Mouse (Mus musculus) kidney, postnatal 14 days (tissue): Measurements from ENCODE around the gene Lyrm9.
"Not testable (repeated sequence)": the region's sequence is repeated elsewhere in the genome, so short reads cannot be mapped to it uniquely, and the experiment has no call there.

ENCODE experiments used
- DNase-seq: peaks from one replicate; pipeline ENCODE4 v3.0.0; 2022; ENCODE audit warnings: mixed read lengths

The Lyrm9 gene

DNA sequence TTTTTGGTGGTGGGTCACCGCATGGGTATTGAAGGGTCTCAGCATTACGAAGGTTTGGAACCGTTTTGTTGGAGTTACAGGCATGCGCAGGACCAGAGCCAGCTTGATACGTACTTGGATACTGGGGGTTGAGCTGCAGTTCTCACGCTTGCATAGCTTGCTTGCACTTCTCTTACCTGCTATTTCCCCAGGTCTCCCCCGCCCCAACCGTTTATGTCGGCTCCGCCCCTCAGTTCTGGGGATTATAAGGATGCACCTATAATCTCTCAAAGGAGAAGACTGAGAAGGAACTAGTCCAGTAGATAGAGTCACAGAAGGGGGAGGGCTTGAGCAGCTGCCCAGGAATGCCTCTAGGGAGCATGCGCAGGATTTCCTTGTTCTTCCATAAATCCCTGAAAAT lies 26.1 kb downstream of the Lyrm9 start:
- DNase-seq = no peak

DNA sequence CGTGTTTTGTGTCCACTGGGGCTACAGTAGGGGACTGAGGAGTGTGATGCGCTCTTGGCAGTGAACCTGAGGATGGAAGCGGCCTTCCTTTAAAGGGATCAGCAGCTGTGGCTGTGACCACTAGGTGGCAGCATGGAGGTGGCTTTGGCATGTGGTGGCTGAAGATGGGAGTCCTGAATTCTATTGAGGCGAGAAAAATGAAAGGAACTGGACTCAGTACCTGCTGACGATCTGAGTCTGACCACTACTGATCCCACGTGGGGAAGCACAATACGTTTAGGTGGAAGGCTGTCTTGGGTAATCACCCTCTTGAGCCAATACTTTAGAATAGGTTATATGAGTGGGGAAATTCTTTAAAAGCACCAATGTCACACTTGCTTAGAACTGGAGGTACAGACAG lies 29.9 kb downstream of the Lyrm9 start:
- peak; percentile 83 for DNase-seq

DNA sequence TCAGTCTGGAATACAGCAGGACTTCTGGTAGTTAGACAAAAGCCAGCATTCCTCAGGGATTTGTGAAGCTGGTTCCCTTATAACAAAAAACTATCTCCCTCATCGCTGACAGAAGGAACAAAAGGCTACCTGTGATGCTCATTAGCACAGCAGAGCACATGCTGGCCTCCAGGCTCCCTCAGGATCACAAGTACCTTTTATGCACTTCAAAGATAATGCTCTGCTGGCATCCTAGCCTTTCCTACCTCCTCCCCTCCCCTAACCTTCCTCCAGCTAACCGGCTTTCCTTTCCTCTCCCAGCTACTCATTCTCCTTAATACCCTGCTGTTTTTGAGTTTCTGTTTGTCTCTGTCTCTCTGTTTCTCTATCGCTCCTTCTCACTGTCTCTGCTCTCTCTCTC lies 31.2 kb downstream of the Lyrm9 start:
- DNase-seq = no peak

DNA sequence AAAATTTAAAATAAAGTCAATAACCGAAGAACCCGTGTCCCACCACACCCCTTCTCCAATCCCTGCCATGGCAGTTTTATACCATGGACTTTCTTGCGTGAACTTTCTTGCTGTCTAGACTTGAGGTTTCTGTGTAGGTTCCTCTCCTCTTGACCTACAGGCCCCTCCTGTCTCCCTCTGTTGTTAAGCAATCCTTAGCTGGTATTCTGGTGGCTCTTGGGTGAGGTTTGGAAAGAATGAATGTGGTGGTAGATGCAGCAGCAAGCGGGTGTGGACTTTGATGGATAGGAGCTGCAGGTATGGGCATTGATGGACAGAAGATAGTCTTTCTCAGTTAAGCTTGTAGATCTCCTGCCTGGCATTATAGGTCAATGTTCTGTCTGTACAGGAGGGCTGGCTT lies 37.5 kb downstream of the Lyrm9 start:
- no peak for DNase-seq

DNA sequence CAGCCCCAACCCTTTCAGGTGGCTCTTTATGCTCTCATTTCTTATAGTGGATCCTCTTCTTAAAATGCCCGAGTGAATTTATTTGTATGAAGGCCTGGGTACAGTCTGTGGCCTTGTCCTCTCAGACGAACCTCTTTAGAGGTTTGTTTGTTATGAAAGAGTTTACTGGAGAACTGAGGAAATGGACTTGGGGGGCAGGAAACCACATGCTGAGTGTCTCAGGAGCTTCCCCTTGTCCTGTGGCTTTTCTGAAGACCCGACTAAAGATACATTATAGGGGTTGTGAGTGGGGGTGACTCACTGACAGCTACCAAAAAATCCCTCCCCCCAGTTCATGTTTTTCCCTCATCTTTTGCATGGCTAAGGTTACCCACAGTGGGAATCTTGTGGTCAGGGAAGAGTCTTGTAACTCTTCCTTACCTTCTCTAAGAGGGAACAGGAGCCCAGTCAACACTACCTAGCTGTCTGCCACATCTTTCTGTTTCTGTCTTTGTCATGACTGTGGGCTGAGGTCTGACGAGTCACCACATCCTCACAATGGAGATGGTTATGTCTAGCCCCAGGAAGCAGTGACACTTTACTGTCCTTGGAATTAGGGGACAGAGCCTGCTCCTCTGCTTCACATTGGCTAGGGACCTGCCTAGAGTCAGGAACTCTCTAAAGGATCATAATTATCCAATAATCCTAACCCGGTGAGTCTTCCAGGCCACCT lies 38.3 kb downstream of the Lyrm9 start:
- DNase-seq = no peak

DNA sequence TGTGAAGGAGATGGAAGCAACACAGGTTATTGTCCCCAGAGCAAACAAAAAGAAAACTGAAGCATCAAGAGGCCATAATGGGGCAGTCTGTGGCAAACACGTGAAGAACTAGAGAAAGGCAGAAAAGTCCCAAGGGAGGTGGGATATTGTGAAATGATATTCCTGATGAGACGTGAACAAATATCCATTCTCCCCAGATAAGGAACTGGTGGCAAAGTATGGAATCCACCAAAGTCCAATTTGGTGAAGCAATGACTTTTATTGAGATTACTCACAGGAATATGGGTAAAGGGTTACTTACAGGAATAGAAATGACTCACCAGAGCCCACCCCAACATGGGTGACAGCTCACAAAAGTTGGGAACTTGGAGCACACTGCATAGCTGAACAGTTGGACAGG lies 38.9 kb downstream of the Lyrm9 start:
- DNase-seq = no peak

DNA sequence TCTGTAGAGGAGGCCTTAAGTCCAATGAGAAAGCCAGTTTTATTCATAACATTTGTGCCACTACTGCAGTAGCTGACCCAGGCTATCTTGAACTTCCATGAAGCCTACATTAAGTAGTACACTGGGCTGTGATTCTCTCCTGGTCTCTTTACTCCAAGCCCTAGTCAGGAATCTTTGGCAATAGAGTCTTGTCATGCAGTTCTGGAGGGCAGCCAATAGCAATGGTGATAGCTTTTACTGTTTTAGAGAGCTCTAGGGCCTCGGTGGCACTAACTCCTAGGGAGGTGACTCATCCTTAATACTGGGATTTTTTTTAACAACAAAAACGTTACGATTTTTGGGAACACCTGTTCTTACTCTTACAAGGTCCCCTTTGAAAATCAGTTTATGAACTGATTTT lies 40.1 kb downstream of the Lyrm9 start:
- DNase-seq = no peak

DNA sequence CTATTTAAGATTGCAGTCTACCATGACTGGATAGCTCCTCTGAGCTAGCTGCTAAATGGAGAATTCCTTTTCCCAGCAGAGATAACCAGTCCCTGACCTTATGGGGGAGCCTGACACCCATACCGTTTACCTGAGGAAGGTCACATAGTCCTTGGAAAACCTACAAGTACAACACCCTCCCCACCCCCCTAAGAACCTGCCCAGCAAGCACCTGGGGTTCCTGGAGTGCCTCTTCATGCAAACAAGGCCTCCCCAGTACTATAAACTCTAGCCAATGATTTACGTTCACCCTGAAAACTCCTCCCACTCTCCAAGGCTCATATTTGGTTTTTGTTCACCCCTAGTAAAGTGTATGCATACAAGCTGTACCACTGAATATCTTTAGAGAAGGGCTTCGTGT lies 41.3 kb downstream of the Lyrm9 start:
- DNase-seq = no peak

DNA sequence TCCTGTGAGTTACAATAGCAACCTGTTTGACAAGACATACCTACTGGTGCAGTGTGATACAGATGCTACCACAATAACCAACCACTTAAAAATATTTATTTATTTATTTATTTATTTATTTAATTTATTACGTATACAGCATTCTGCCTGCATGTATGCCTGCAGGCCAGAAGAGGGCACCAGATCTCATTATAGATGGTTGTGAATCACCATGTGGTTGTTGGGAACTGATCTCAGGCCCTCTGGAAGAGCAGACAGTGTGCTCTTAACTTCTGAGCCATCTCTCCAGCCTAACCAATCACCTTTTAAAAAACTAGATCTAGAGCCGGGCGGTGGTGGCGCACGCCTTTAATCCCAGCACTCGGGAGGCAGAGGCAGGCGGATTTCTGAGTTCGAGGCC lies 42.8 kb downstream of the Lyrm9 start:
- not testable (repeated sequence) for DNase-seq

DNA sequence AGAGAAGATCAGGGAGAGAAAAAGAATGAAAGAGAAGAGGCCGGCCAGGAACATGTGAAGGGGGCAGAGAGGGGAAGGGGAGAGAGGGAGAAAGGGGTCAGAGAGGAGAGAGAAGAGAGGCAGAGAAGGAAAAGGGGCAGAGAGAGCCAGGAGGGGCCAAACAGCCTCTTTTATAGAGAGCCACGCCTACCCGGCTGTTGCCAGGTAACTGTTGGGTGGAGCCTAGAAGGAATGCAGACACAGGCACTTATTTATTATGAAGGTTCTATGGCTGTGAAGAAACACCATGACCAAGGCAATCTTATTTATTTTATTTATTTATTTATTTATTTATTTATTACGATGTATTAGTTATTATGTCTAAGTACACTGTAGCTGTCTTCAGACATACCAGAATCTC lies 44.5 kb downstream of the Lyrm9 start:
- DNase-seq = no peak

DNA sequence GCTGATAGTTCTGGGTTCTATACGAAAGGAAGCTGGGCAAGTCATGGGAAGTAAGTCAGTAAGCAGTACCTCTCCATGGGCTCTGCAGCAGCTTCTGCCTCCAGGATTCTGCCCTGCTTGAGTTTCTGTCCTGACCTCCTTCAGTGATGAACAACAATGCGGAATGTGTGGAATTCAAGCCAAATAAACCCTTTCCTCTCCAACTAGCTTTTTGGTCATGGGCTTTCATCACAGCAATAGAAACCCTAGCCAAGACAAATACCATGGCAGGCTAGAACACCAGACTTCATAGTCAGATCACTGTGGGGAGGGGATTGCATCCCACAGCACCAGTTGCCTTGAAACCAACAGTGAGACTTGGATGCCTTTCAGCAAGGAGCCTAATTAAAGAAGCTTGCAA lies 46.4 kb downstream of the Lyrm9 start:
- DNase-seq = no peak

DNA sequence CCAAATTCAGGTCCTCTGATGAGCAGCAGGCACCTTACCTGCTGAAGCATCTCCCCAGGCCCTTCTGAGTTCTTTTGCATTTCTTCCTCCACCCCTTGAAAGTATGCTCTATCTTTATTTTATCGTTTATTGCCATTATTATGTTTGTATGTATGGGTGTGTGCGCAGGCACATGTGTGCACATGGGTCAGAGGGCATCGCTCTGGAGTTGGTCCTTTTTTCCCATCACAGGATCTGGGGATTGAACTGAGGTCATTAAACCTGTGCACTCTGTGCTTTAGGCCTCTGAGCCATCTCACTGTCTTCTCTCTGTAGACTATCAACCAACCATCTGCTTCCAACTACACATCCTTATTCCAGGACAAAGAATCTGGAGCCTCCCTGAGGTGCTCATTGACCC lies 53.3 kb downstream of the Lyrm9 start:
- no peak for DNase-seq

DNA sequence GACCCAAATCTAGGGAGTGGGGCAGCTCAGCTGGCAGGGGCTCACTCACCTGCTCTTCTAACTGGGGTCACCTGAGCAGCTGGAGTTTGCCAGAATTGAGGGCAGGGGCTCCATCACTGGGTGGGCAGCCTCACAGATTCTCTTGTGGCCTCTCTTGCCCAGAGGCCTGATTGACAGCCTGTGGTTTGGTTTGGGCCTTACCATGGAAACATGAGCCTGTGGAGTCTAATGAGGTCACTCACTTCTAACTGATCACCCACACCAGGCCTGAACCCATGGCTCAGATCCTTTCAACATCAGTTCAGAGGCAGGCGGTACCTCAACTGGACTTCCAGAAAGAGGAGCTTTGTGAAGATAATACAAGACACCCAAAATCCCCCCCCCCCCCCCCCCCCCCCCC lies 60.3 kb downstream of the Lyrm9 start:
- peak; percentile 6 for DNase-seq

DNA sequence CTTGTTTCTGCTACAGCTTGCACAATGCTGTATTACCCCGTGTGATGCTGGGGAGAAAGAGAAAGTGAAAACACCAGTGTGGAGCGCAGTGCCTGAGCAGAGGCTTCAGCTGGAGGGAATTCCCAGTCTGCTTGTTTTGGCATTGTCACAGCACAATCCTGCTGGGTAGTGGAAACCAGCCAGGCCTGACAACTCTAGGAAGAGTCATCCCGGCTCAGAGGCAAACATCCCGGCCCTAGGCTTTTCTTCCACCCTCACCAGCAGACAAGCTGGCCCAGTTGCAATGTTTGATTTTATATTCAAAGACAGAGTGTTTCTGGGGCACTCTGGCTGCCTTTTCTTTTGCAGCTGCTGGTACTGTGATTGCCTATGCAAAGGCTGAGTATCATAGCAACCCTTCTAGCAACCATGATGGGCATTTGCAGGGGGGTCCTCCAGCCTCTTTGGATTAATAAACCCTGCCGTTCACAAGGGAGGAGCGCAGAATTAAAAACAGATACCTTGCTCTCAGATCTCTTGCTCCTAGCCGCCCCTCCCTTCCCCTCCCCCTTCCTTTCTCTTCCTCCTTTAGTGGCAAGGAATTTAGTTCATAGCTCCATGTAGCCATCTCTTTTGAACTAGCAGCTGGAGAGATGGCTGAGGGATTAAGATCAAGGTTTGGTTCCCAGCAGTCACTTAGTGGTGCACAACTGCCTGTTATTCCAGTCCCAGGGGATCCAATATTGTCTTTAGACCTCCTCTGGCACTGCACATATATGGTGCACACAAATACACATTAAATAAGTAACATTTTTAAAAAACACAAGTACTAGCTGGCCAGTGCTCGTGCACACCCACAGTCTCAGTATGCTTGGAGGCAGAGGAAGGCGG lies 61.0 kb downstream of the Lyrm9 start:
- peak; percentile 85 for DNase-seq

DNA sequence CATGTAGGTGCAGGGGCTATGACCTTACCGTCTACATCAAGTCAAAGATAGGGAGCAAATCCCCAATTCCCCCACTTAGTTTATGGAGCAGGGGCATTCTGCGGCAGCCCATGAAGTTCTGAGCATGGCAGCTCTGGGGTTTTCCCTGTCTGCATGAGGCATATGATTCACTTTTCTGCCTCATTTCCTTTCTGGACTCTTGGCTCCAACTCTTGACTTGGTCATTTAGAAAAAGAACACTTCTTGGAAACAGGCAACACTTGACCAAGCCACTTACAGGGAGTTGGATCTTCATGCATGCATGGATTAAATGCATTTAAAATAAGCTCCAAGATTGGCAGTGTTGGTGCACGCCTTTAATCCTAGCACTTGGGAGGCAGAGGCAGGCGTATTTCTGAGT lies 62.8 kb downstream of the Lyrm9 start:
- no peak for DNase-seq
